Mouse (Mus musculus) bone marrow macrophage, adult 2 months (primary cell): ENCODE data around the gene Hcst.

Experiments
- CTCF ChIP-seq: IDR thresholded peaks from 2 replicates; pipeline ENCODE4 v1.5.1; 2012; ENCODE audit warnings: low read depth, mild to moderate bottlenecking, low read length, moderate library complexity
- POLR2A ChIP-seq: IDR thresholded peaks from 2 replicates; pipeline ENCODE4 v1.6.1; 2012; ENCODE audit warnings: mild to moderate bottlenecking, low read depth, low read length, borderline replicate concordance

GRCm38 (mm10) chr7:30411023-30411422 lies 8.6 kb downstream of the Hcst start:
- TF ChIP-seq CTCF: no peak
- TF ChIP-seq POLR2A: no peak
